Mouse (Mus musculus) spleen, adult 10 weeks (tissue): Measurements from ENCODE around the gene 1700010I14Rik. TPM values are rescaled to one million over a fixed set of nuclear protein-coding genes. Genes with fewer than 3 reads are reported as not detected.

Experiments
- polyA plus RNA-seq: library from polyadenylated mRNA; stranded (reverse); fragments of 350-450 nt; fragmentation: Illumina TruSeq; extraction: RNeasy Lipid Tissue Mini Kit (QIAGEN cat#74804); gene quantifications from one replicate; pipeline ENCODE4 v1.2.3, GENCODE M21; 2015; ENCODE audit warnings: low replicate concordance; ENCODE audit not compliant: insufficient read depth

Gene 1700010I14Rik
- 3.5 TPM for polyA plus RNA-seq

DNA sequence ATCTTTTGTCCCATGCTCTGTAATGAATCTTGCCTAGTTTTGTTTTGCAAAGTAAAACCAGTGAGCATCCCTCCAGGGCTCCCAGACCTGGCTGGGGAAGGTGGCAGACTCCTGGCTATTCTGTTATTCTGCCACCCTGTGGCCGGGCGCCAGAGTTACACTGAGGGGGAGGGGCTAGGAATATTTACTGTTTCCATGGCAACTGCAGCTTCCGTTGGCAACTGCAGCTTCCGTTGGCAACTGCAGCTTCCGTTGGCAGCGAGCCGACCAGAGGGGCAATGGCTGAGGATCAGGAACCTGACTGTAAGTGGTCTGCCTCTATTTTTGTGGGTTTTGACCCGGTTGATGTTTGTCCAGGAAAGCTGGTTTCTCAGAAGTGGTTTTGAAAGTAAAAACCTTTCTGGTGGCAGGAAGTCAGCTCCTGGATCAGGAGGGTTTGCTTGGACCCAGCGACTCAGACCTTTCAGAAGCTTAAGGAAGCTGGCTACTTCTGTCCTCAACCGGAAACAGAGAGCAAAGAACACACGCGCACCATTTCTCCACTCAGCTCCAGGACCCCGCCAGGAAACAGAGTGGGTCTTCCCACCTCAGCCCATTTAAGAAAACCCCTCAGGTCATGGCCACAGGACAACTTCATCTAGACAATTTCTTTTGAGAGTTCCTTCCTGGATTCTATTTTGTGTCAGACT, at the start of gene 1700010I14Rik:
Gene 1700010I14Rik (plus strand): TSS at position 215 of the 689 bp plus-strand sequence.

